Mouse (Mus musculus) thymus, postnatal 25 days (tissue): ENCODE data around the gene Crcp.

ENCODE experiments used
- DNase-seq: peaks from one replicate; pipeline ENCODE4 v3.0.0; 2022

Crcp gene

DNA sequence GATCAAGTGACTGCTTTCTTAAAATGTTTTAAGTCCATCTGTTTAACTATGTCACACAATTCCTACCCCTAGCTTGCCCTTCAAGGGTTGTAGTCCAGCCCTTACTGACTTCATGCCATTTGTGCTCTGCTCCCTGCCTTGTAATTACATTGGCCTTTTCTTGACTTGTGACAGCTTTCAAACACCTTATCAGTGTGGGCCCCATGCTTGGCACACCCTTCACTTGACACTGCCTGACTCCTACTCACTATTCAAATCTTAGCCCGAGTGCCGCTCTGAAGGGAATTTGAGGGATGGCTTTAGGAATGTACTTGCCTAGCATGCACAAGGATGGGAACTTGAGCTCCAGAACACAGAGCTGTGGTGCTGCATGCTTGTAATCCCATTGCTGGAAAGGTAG, 68.7 kb downstream of the Crcp start:
- no peak for DNase-seq

DNA sequence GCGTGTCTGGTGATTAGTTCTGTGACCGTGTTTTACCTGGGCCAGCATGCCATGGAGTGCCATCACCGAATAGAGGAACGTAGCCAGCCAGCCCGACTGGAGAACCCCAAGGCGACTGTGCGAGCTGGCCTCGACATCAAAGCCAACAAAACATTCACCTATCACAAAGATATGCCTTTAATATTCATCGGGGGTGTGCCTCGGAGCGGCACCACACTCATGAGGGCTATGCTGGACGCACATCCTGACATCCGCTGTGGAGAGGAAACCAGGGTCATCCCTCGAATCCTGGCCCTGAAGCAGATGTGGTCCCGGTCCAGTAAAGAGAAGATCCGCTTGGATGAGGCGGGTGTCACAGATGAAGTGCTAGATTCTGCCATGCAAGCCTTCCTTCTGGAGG, 72.6 kb downstream of the Crcp start:
- DNase-seq: no peak

DNA sequence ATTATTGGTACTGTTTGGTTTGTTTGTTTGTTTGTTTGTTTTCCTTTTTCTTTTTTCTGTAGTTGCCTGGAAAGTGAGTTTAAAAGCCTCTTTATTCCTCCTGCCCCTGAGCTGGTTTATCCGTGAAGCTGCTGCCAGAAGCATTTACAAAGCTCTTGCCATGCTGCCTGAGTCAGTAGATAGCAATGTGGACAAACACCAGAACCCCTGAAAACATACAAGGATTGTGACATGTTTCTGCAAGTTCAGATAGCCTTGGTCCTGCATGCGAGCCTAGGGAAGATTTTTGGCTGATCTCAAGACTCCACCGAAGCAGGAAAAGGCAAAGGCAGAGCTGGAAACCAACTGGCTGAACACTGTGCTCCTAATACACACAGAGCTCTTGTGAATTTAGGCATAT, 80.3 kb downstream of the Crcp start:
- no peak for DNase-seq
